Mouse (Mus musculus) limb, embryonic 15.5 days (tissue): Measurements from ENCODE around the gene Camkk1. TPM values are rescaled to one million over a fixed set of nuclear protein-coding genes. Genes with fewer than 3 reads are reported as not detected.

Experiments
- ATAC-seq: fragments of 200-750 bp; cut with Nextera tagmentation; 2 replicates; pipeline ENCODE4 v1.8.0; 2017; ENCODE audit warnings: low read depth, moderate TSS enrichment; ENCODE audit not compliant: insufficient number of reproducible peaks, low FRiP score, low TSS enrichment
- H3K27ac ChIP-seq: fragments of 300-500 bp; sonication (generic); 2 replicates; pipeline ENCODE4 v1.5.1; 2015; ENCODE audit warnings: moderate library complexity, mild to moderate bottlenecking, inconsistent platforms
- H3K27me3 ChIP-seq: fragments of 300-500 bp; sonication (generic); 2 replicates; pipeline ENCODE4 v1.6.1; 2015; ENCODE audit warnings: inconsistent platforms
- H3K36me3 ChIP-seq: fragments of 300-500 bp; sonication (generic); 2 replicates; pipeline ENCODE4 v1.6.1; 2015; ENCODE audit warnings: inconsistent platforms
- H3K4me1 ChIP-seq: fragments of 300-500 bp; sonication (generic); 2 replicates; pipeline ENCODE4 v1.6.1; 2015; ENCODE audit warnings: inconsistent platforms
- H3K4me2 ChIP-seq: fragments of 300-500 bp; sonication (generic); 2 replicates; pipeline ENCODE4 v1.6.1; 2015; ENCODE audit warnings: mild to moderate bottlenecking, inconsistent platforms
- H3K4me3 ChIP-seq: fragments of 300-500 bp; sonication (generic); 2 replicates; pipeline ENCODE4 v1.5.1; 2015; ENCODE audit warnings: mild to moderate bottlenecking, inconsistent platforms
- H3K9ac ChIP-seq: fragments of 300-500 bp; sonication (generic); 2 replicates; pipeline ENCODE4 v1.6.1; 2015; ENCODE audit warnings: inconsistent platforms
- H3K9me3 ChIP-seq: fragments of 300-500 bp; sonication (generic); 2 replicates; pipeline ENCODE4 v1.6.1; 2016; ENCODE audit warnings: inconsistent platforms
- WGBS: fragments of 180-500 bp; shearing (Covaris S2); methylation state at CpG from one replicate; pipeline ENCODE4 v1.1.7; 2015; 5-methylcytosine and 5-hydroxymethylcytosine counted together
- polyA plus RNA-seq: library from polyadenylated mRNA; unstranded; fragments of >200 nt; fragmentation: Nextera tagmentation; extraction: Ambion mirVana; gene quantifications from 2 replicates; pipeline ENCODE4 v1.2.1, GENCODE M21; 2015

The Camkk1 gene
- polyA plus RNA-seq, 1 experiment from 2014 or later: 12.0 TPM

DNA sequence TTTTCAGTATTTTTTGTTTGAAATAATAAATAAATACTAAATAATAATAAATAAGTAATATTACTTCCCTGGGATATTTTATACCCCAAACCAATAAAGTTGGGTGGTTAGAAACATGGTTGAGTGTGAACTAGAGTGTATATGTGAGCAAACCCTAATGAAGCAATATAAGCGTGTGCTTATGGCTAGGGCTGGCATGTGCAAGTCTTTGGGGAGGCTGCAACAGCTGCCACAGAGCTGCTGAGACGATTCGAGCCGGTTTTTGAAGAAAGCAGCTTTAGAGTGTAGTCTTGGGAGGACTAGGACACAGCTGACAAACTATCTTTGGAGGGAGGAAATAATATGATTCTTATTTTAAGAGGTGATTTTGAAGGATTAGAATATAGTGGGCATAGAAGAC, 57.5 kb downstream of the Camkk1 start:
- Histone ChIP-seq H3K36me3 (peaks cover 79% of the 10 kb centered on the region), H3K9me3 (no peaks in the 10 kb centered on the region), H3K9ac (no peak overlapping the region), H3K4me3 (no peak overlapping the region), H3K4me2 (no peak overlapping the region), H3K4me1 (no peaks in the 10 kb centered on the region), H3K27ac (no peak overlapping the region), H3K27me3 (no peaks in the 10 kb centered on the region)
- 77% methylated on average over 4 of the region's 4 CpGs for WGBS
- ATAC-seq: no peak

DNA sequence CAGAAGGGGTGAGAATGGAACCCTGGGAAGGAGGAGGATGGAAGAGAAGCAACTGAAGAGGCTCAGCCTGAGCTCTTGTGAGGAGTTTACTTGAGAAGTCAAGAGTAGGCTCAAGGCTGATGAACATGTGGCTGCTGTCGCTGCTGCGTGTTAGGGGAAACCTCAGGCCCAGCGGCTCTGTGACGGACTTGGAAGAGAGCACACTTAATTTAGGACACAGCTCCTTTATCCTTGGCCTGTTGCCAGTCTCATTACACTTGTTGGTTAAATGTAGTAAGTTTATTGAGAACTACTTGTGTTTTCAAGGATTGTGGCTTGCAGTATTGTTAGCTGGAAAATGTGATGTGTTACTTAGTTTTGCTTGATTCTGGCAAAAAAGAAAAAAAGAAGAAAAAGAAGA, 57.9 kb downstream of the Camkk1 start:
- Histone ChIP-seq H3K27me3 (no peaks in the 10 kb centered on the region), H3K36me3 (peaks cover 81% of the 10 kb centered on the region), H3K27ac (no peak overlapping the region), H3K4me2 (no peak overlapping the region), H3K9me3 (no peaks in the 10 kb centered on the region), H3K4me3 (no peak overlapping the region), H3K9ac (no peak overlapping the region), H3K4me1 (no peaks in the 10 kb centered on the region)
- ATAC-seq: no peak
- 63% methylated on average over 4 of the region's 4 CpGs for WGBS

DNA sequence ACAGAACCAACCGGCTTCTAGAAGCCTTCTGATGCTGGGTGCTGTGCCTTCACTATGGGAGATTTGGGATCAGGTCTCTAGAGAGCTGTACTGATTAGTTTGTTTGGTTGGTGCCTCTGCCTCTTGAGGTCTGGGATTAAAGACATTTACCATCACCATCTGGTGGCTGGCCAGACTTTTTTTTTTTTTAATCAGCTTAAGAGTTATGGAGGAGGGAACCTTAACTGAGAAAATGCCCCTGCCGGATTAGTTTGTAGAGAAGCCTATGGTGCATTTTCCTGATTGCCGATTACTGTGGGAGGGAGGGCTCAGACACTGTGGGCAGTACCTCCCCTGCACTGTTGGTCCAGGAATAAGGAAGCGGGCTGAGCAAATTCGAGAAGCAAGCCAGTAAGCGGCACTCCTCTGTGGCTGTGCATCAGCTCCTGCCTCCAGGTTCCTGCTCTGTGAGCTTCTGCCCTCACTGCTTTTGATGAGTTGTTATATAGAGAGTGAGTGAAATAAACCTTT, 58.5 kb downstream of the Camkk1 start:
- Histone ChIP-seq H3K9ac (no peak overlapping the region), H3K27ac (no peak overlapping the region), H3K4me1 (no peaks in the 10 kb centered on the region), H3K9me3 (no peaks in the 10 kb centered on the region), H3K4me3 (no peak overlapping the region), H3K36me3 (peaks cover 86% of the 10 kb centered on the region), H3K4me2 (no peak overlapping the region), H3K27me3 (no peaks in the 10 kb centered on the region)
- ATAC-seq: no peak
- 81% methylated on average over 6 of the region's 6 CpGs for WGBS

DNA sequence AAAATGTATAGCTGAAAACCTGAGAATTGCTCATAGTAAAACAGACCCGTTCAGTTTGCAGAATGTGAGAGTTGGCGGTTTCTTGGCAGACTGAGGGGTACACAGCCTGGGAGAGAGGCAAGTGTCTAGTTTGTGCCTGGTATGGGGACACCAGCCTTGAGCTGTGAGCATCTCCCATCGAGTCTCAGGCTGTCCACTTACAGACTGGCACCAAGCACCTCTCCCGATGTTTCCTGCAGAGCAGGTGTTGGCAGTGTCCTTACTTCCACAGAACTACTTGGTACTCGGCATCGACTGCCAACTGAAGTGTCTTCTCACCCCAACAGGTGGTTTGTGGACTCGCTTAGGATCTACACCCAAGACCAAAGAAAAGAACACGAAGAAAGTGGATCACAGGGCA, 59.8 kb downstream of the Camkk1 start:
- WGBS: 97% methylated on average over 8 of the region's 8 CpGs
- ATAC-seq: no peak
- H3K4me2 ChIP-seq: no peak overlapping the region

DNA sequence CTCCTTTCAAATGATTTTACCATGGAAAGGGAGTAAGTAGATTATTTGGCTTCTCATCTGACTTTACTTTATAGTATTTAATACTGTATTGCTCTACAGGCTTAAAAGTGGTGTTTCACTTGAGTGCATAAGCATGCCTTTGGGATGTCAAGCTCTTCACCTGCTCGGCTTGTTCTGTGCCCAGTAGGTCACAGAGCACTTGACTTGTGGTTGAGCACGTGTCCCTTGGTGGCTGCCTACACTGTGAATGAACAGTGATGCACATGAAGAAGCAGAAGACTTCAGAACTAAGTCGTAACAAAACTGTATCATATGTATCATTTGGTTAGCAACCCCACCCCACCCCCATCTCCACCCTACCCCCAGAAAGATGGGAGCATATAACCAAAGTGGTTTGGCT, 61.5 kb downstream of the Camkk1 start:
- no peak overlapping the region for H3K4me3 ChIP-seq
- no peak for ATAC-seq
- 88% methylated on average over 3 of the region's 3 CpGs for WGBS
- no peaks in the 10 kb centered on the region for H3K9me3 ChIP-seq
- no peaks in the 10 kb centered on the region for H3K27me3 ChIP-seq
- H3K27ac ChIP-seq: no peak overlapping the region
- peaks cover 64% of the 10 kb centered on the region for H3K36me3 ChIP-seq
- H3K4me1 ChIP-seq: peaks cover 16% of the 10 kb centered on the region
- no peak overlapping the region for H3K9ac ChIP-seq
- H3K4me2 ChIP-seq: no peak overlapping the region

More for the DNA sequence above, 59.8 kb downstream of the Camkk1 start:
- peaks cover 81% of the 10 kb centered on the region for H3K36me3 ChIP-seq
- no peaks in the 10 kb centered on the region for H3K4me1 ChIP-seq
- no peak overlapping the region for H3K4me3 ChIP-seq
- H3K27me3 ChIP-seq: no peaks in the 10 kb centered on the region
- no peak overlapping the region for H3K9ac ChIP-seq
- H3K27ac ChIP-seq: no peak overlapping the region
- H3K9me3 ChIP-seq: no peaks in the 10 kb centered on the region

DNA sequence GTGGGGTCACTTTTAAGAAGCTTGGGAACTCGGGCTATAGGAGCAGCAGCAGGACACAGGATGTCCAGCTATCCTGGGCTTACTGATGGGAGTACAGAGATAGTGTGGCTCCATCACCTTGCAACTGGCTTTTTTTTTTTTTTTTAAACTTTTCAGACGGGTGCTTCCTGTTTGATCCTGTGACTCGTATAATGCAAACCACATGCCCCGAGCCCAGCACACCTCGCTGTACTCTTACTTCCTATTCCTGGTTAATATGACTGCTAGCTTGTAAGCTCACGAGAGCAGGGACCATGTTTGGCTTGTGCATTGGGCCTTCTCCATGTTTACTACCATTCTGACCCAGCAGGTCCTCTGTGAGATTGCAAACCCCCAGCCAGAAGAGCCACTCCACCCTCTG, 65.5 kb downstream of the Camkk1 start:
- WGBS: 34% methylated on average over 6 of the region's 6 CpGs
- Histone ChIP-seq H3K4me1 (peaks cover 26% of the 10 kb centered on the region), H3K27ac (peak overlapping the region; percentile 71), H3K4me2 (no peak overlapping the region), H3K9ac (no peak overlapping the region), H3K9me3 (no peaks in the 10 kb centered on the region), H3K36me3 (peaks cover 28% of the 10 kb centered on the region), H3K4me3 (no peak overlapping the region), H3K27me3 (no peaks in the 10 kb centered on the region)
- ATAC-seq: no peak

DNA sequence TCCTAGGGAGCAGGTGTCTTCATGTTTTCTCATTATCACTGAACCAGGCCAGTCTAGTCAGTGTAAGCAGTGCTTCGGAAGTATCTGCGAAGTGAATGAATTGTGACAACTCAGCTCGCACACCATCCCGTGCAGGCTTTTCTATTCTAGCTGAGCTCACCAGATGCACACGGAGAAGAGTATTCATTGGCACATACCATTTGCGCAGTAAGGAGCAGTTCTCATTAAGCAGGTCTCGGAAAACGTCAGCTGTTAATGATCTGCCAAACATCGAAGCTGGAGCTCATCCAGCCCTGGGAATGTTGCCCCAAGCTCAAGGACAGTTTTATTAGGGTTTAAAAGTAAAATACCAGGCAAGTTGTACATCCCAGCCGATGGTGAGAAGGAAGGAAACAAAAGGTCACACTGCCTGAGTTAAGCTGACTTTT, 66.0 kb downstream of the Camkk1 start:
- Histone ChIP-seq H3K4me1 (peaks cover 26% of the 10 kb centered on the region), H3K9me3 (no peaks in the 10 kb centered on the region), H3K27me3 (no peaks in the 10 kb centered on the region), H3K4me3 (no peak overlapping the region), H3K9ac (no peak overlapping the region), H3K27ac (peak overlapping the region; percentile 71), H3K4me2 (no peak overlapping the region), H3K36me3 (peaks cover 24% of the 10 kb centered on the region)
- WGBS: 22% methylated on average over 10 of the region's 10 CpGs
- ATAC-seq: peak; percentile 70

DNA sequence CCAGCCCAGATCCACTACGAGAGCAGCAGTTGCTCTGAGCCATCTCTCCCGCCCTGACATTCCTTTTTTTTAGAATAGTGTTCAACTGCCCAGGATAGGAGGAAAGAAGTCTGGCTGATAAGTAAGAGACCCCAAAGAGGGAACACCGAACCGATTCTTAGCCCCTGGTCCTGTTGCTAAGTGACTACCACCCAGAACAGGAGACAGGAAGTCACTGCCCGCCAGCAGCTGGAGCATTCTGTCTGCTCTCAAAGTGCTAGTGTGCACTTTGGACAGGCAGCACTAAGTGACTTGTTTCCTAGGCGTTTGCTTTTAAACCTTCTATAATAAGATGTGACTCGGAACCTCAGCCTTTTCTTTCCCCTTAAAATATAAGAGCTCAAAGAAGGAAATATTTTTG, 66.6 kb downstream of the Camkk1 start:
- Histone ChIP-seq H3K4me1 (peaks cover 26% of the 10 kb centered on the region), H3K27me3 (no peaks in the 10 kb centered on the region), H3K4me3 (no peak overlapping the region), H3K36me3 (peaks cover 22% of the 10 kb centered on the region), H3K4me2 (no peak overlapping the region), H3K9me3 (no peaks in the 10 kb centered on the region), H3K27ac (peak overlapping the region; percentile 69), H3K9ac (no peak overlapping the region)
- 24% methylated on average over 7 of the region's 7 CpGs for WGBS
- 0 out of 2 replicates have a peak, but pooled peaks have one; percentile 5 for ATAC-seq

DNA sequence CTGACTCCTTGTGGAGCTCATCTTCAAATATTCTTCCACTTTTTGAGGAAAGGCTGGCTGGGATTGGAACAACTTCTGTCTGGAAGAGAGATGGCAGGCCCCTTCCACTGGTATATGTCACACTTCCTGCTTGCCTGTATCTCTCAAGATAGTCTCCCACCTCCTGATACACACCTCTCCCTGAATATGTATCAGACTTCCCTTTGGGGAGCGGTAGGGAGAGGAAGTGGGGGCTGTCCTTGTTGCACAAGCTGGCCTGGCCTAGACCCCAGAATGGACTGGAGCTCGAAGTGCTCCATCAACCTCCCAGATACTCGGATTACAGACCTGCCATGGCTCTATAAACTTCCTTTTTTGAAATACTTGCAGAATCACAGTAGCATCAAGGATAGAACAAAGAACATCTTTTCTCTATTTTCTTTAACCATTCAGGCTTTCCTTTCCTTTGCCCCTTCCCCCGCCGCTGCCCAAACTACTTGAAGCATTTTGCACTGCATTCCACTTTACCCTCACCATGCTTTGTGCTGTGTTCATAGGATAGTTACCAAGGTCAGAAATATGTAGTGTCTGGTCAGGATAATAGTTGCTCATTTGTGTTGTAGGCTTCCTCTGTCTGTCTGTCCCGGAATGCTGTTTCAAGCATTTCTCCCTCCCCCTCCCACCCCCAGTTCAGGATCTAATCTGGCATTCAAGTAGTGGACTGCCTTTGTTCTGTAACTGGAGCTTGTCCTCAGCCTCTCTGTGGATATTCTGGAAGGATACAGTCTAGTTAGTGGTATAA, 69.1 kb downstream of the Camkk1 start:
- H3K4me3 ChIP-seq: no peak overlapping the region
- ATAC-seq: no peak
- no peak overlapping the region for H3K4me2 ChIP-seq
- no peaks in the 10 kb centered on the region for H3K9me3 ChIP-seq
- no peak overlapping the region for H3K9ac ChIP-seq
- no peak overlapping the region for H3K27ac ChIP-seq
- H3K4me1 ChIP-seq: peaks cover 26% of the 10 kb centered on the region
- 65% methylated on average over 6 of the region's 6 CpGs for WGBS
- no peaks in the 10 kb centered on the region for H3K27me3 ChIP-seq
- no peaks in the 10 kb centered on the region for H3K36me3 ChIP-seq

DNA sequence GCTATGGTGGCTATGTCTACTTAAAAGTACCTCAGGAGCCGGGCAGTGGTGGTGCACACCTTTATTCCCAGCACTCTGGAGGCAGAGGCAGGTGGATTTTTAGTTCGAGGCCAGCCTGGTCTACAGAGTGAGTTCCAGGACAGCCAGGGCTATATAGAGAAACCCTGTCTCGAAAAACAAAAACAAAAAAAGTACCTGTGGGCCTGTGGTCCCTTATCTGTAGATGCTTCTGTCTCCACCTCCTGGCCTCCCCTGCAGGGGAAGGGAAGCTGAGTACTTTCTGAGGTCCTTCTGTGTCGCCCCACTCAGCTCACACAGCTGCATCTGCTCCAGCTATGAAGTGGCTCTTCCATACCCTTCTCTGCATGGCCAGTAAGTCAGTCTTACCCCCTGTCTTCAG, 71.5 kb downstream of the Camkk1 start, which contains the start of gene Itgae:
TSS of gene Itgae (plus strand) at position 301 of the 400 bp plus-strand sequence.
- Histone ChIP-seq H3K4me3 (no peak within 1 kb of the TSS), H3K4me1 (peaks cover 10% of the 10 kb centered on the region), H3K27me3 (no peaks in the 10 kb centered on the region), H3K27ac (no peak within 1 kb of the TSS), H3K4me2 (no peak within 1 kb of the TSS), H3K9ac (no peak within 1 kb of the TSS), H3K9me3 (no peaks in the 10 kb centered on the region), H3K36me3 (no peaks in the 10 kb centered on the region)
- no peak for ATAC-seq
- 80% methylated on average over 4 of the region's 4 CpGs for WGBS

DNA sequence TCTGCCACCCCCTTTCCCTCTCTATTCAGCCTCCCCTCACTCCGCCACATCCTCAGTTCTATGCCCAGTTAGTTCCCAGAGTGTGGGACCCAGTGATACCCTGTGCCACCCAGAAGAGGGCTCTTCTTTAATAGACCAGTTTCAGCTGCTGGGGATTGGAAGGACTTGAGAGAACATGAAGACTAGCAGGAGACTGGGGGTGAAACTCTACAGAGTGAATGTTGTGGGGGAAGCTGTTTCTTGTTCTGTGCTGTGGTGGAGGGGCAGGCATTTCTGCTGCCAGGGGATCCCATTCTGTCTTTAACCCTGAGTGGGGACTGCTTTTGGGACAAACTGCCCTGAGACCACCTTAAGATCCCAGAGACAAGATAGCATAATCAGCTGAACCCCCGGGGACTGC, 72.0 kb downstream of the Camkk1 start:
- WGBS: 87% methylated on average over 2 of the region's 2 CpGs

More for the DNA sequence above, 72.0 kb downstream of the Camkk1 start:
- no peak overlapping the region for H3K4me3 ChIP-seq
- H3K27ac ChIP-seq: no peak overlapping the region
- H3K9me3 ChIP-seq: no peaks in the 10 kb centered on the region
- no peak overlapping the region for H3K4me2 ChIP-seq
- H3K4me1 ChIP-seq: peaks cover 8% of the 10 kb centered on the region
- H3K9ac ChIP-seq: no peak overlapping the region
- no peaks in the 10 kb centered on the region for H3K27me3 ChIP-seq
- ATAC-seq: no peak
- no peaks in the 10 kb centered on the region for H3K36me3 ChIP-seq
